Mouse (Mus musculus) erythroblast, adult 5-6 weeks (primary cell): ENCODE measurements around the gene Cpt1c. TPM values are rescaled to one million over a fixed set of nuclear protein-coding genes. Genes with fewer than 3 reads are reported as not detected.

ENCODE experiments used
- ATAC-seq: replicated peaks from 2 replicates; pipeline ENCODE4 v1.8.0; 2016; ENCODE audit warnings: moderate number of reproducible peaks, mild to moderate bottlenecking, moderate TSS enrichment, inconsistent platforms; ENCODE audit not compliant: poor library complexity, low FRiP score, severe bottlenecking
- total RNA-seq, 2 experiments: library from RNA; stranded (forward) in 1 of 2; stranded (reverse) in 1 of 2; fragments of 150-400 nt in 1 of 2; fragments of 200-764, 138-1000 nt in 1 of 2; gene quantifications; 2 replicates each; pipeline versions ENCODE4 v1.2.3 to v1.2.4; 2015 to 2017; ENCODE audit warnings: low replicate concordance in 2 of 2

Gene Cpt1c
- total RNA-seq, 2 experiments from 2014 or later = 0.19 to 0.51 TPM

GRCm38 (mm10) chr7:44929204-44930151 lies 45.2 kb downstream of the Cpt1c start, which contains the start of gene Ap2a1:
TSS of gene Ap2a1 (minus strand) at chr7:44929496.
- ATAC-seq = peak; percentile 88

- ATAC-seq = no peak
These were observed 46.1 kb downstream of the Cpt1c start for GRCm38 (mm10) chr7:44928570-44928969.

GRCm38 (mm10) chr7:44925468-44925867 lies 49.2 kb downstream of the Cpt1c start:
- ATAC-seq = no peak

- peak; percentile 54 for ATAC-seq
These were observed 52.1 kb downstream of the Cpt1c start for GRCm38 (mm10) chr7:44922530-44922929.

- ATAC-seq = no peak
These were observed 55.5 kb downstream of the Cpt1c start for GRCm38 (mm10) chr7:44919127-44919526.

GRCm38 (mm10) chr7:44918219-44918618 lies 56.4 kb downstream of the Cpt1c start:
- peak; percentile 85 for ATAC-seq

- ATAC-seq = no peak
These were observed 57.8 kb downstream of the Cpt1c start for GRCm38 (mm10) chr7:44916881-44917280.

- ATAC-seq = no peak
These were observed 58.5 kb downstream of the Cpt1c start for GRCm38 (mm10) chr7:44916191-44916590.

- ATAC-seq = no peak
These were observed 59.3 kb downstream of the Cpt1c start for GRCm38 (mm10) chr7:44915314-44915713.

GRCm38 (mm10) chr7:44914396-44914795 lies 60.3 kb downstream of the Cpt1c start:
- no peak for ATAC-seq

Other genes starting within 250 kb of the Cpt1c start
Only the 30 nearest of the 35 such genes appear.
- 10.4 and 14.4 TPM in 2 replicates for gene Nup62, start 158.8 kb downstream of the Cpt1c start, total RNA-seq (2015; ENCODE audit: low replicate concordance)
- gene Nup62, start 158.8 kb downstream of the Cpt1c start, total RNA-seq (2017; ENCODE audit: low replicate concordance) = 21.7 and 21.9 TPM in 2 replicates
- 0.84 TPM in 1 of 2 replicates, not detected in the other for gene Il4i1, start 158.5 kb downstream of the Cpt1c start, total RNA-seq (2015; ENCODE audit: low replicate concordance)
- 0.09 TPM in 1 of 2 replicates, not detected in the other for gene Il4i1, start 158.5 kb downstream of the Cpt1c start, total RNA-seq (2017; ENCODE audit: low replicate concordance)
- gene Atf5, start 158.2 kb downstream of the Cpt1c start, total RNA-seq (2015; ENCODE audit: low replicate concordance) = 1.3 and 1.9 TPM in 2 replicates
- 2.1 and 2.5 TPM in 2 replicates for gene Atf5, start 158.2 kb downstream of the Cpt1c start, total RNA-seq (2017; ENCODE audit: low replicate concordance)
- gene Akt1s1, start 125.9 kb downstream of the Cpt1c start, total RNA-seq (2015; ENCODE audit: low replicate concordance) = 6.5 and 7.1 TPM in 2 replicates
- gene Akt1s1, start 125.9 kb downstream of the Cpt1c start, total RNA-seq (2017; ENCODE audit: low replicate concordance) = 19.7 and 43.3 TPM in 2 replicates
- gene Tbc1d17, start 125.8 kb downstream of the Cpt1c start, total RNA-seq (2015; ENCODE audit: low replicate concordance) = 15.8 and 21.3 TPM in 2 replicates
- gene Tbc1d17, start 125.8 kb downstream of the Cpt1c start, total RNA-seq (2017; ENCODE audit: low replicate concordance) = 33.6 and 77.5 TPM in 2 replicates
- gene Pnkp, start 117.7 kb downstream of the Cpt1c start, total RNA-seq (2015; ENCODE audit: low replicate concordance) = 17.3 and 43.3 TPM in 2 replicates
- 26.8 and 32.5 TPM in 2 replicates for gene Pnkp, start 117.7 kb downstream of the Cpt1c start, total RNA-seq (2017; ENCODE audit: low replicate concordance)
- gene Ptov1, start 105.1 kb downstream of the Cpt1c start, total RNA-seq (2015; ENCODE audit: low replicate concordance) = 6.9 and 8.1 TPM in 2 replicates
- gene Ptov1, start 105.1 kb downstream of the Cpt1c start, total RNA-seq (2017; ENCODE audit: low replicate concordance) = 8.8 and 12.1 TPM in 2 replicates
- gene Med25, start 82.1 kb downstream of the Cpt1c start, total RNA-seq (2015; ENCODE audit: low replicate concordance) = 6.5 and 8.4 TPM in 2 replicates
- gene Med25, start 82.1 kb downstream of the Cpt1c start, total RNA-seq (2017; ENCODE audit: low replicate concordance) = 3.2 and 5.3 TPM in 2 replicates
- 1.3 TPM in 1 of 2 replicates, not detected in the other for gene Fuz, start 78.8 kb downstream of the Cpt1c start, total RNA-seq (2015; ENCODE audit: low replicate concordance)
- 2.2 and 4.3 TPM in 2 replicates for gene Fuz, start 78.8 kb downstream of the Cpt1c start, total RNA-seq (2017; ENCODE audit: low replicate concordance)
- 29.4 and 43.1 TPM in 2 replicates for gene Ap2a1, start 45.4 kb downstream of the Cpt1c start, total RNA-seq (2015; ENCODE audit: low replicate concordance)
- gene Ap2a1, start 45.4 kb downstream of the Cpt1c start, total RNA-seq (2017; ENCODE audit: low replicate concordance) = 27.5 and 36.0 TPM in 2 replicates
- gene Tsks, start 31.6 kb downstream of the Cpt1c start, total RNA-seq (2015; ENCODE audit: low replicate concordance) = not detected in 2 replicates
- not detected in 2 replicates for gene Tsks, start 31.6 kb downstream of the Cpt1c start, total RNA-seq (2017; ENCODE audit: low replicate concordance)
- gene Prmt1, start 11.7 kb upstream of the Cpt1c start, total RNA-seq (2015; ENCODE audit: low replicate concordance) = 21.7 and 73.4 TPM in 2 replicates
- 9.2 and 30.6 TPM in 2 replicates for gene Prmt1, start 11.7 kb upstream of the Cpt1c start, total RNA-seq (2017; ENCODE audit: low replicate concordance)
- gene Irf3, start 22.8 kb upstream of the Cpt1c start, total RNA-seq (2015; ENCODE audit: low replicate concordance) = 15.5 and 24.2 TPM in 2 replicates
- gene Irf3, start 22.8 kb upstream of the Cpt1c start, total RNA-seq (2017; ENCODE audit: low replicate concordance) = 17.0 and 34.1 TPM in 2 replicates
- 2.9 and 9.6 TPM in 2 replicates for gene Bcl2l12, start 23.9 kb upstream of the Cpt1c start, total RNA-seq (2015; ENCODE audit: low replicate concordance)
- gene Bcl2l12, start 23.9 kb upstream of the Cpt1c start, total RNA-seq (2017; ENCODE audit: low replicate concordance) = 1.3 and 2.5 TPM in 2 replicates
- 7.9 and 10.7 TPM in 2 replicates for gene Scaf1, start 41.5 kb upstream of the Cpt1c start, total RNA-seq (2015; ENCODE audit: low replicate concordance)
- gene Scaf1, start 41.5 kb upstream of the Cpt1c start, total RNA-seq (2017; ENCODE audit: low replicate concordance) = 9.8 and 10.0 TPM in 2 replicates
- gene Rras, start 43.1 kb upstream of the Cpt1c start, total RNA-seq (2015; ENCODE audit: low replicate concordance) = 7.5 and 10.8 TPM in 2 replicates
- 0.60 TPM in 1 of 2 replicates, not detected in the other for gene Rras, start 43.1 kb upstream of the Cpt1c start, total RNA-seq (2017; ENCODE audit: low replicate concordance)
- 3.3 and 6.1 TPM in 2 replicates for gene Prr12, start 78.0 kb upstream of the Cpt1c start, total RNA-seq (2015; ENCODE audit: low replicate concordance)
- gene Prr12, start 78.0 kb upstream of the Cpt1c start, total RNA-seq (2017; ENCODE audit: low replicate concordance) = 0.60 and 0.70 TPM in 2 replicates
- gene Nosip, start 87.6 kb upstream of the Cpt1c start, total RNA-seq (2015; ENCODE audit: low replicate concordance) = 10.4 and 20.7 TPM in 2 replicates
- 15.5 and 22.2 TPM in 2 replicates for gene Nosip, start 87.6 kb upstream of the Cpt1c start, total RNA-seq (2017; ENCODE audit: low replicate concordance)
- 1.3 and 5.2 TPM in 2 replicates for gene Prrg2, start 87.8 kb upstream of the Cpt1c start, total RNA-seq (2015; ENCODE audit: low replicate concordance)
- 0.34 and 7.0 TPM in 2 replicates for gene Prrg2, start 87.8 kb upstream of the Cpt1c start, total RNA-seq (2017; ENCODE audit: low replicate concordance)
- gene Rcn3, start 117.4 kb upstream of the Cpt1c start, total RNA-seq (2015; ENCODE audit: low replicate concordance) = 1.3 and 2.5 TPM in 2 replicates
- gene Rcn3, start 117.4 kb upstream of the Cpt1c start, total RNA-seq (2017; ENCODE audit: low replicate concordance) = 6.7 and 7.5 TPM in 2 replicates
- 2.5 and 7.3 TPM in 2 replicates for gene Fcgrt, start 129.0 kb upstream of the Cpt1c start, total RNA-seq (2015; ENCODE audit: low replicate concordance)
- 10.3 and 11.4 TPM in 2 replicates for gene Fcgrt, start 129.0 kb upstream of the Cpt1c start, total RNA-seq (2017; ENCODE audit: low replicate concordance)
- 604 and 677 TPM in 2 replicates for gene Rps11, start 149.6 kb upstream of the Cpt1c start, total RNA-seq (2015; ENCODE audit: low replicate concordance)
- 233 and 238 TPM in 2 replicates for gene Rps11, start 149.6 kb upstream of the Cpt1c start, total RNA-seq (2017; ENCODE audit: low replicate concordance)
- gene Rpl13a, start 153.9 kb upstream of the Cpt1c start, total RNA-seq (2015; ENCODE audit: low replicate concordance) = 517 and 725 TPM in 2 replicates
- 475 and 688 TPM in 2 replicates for gene Rpl13a, start 153.9 kb upstream of the Cpt1c start, total RNA-seq (2017; ENCODE audit: low replicate concordance)
- not detected in 2 replicates for gene Gm45713, start 161.4 kb upstream of the Cpt1c start, total RNA-seq (2015; ENCODE audit: low replicate concordance)
- not detected in 2 replicates for gene Gm45713, start 161.4 kb upstream of the Cpt1c start, total RNA-seq (2017; ENCODE audit: low replicate concordance)
- gene Flt3l, start 161.6 kb upstream of the Cpt1c start, total RNA-seq (2015; ENCODE audit: low replicate concordance) = 1.3 and 3.8 TPM in 2 replicates
- 2.6 and 3.6 TPM in 2 replicates for gene Flt3l, start 161.6 kb upstream of the Cpt1c start, total RNA-seq (2017; ENCODE audit: low replicate concordance)
- 33.4 and 59.6 TPM in 2 replicates for gene Pih1d1, start 179.5 kb upstream of the Cpt1c start, total RNA-seq (2015; ENCODE audit: low replicate concordance)
- gene Pih1d1, start 179.5 kb upstream of the Cpt1c start, total RNA-seq (2017; ENCODE audit: low replicate concordance) = 2.7 and 15.8 TPM in 2 replicates
- 10.2 and 12.7 TPM in 2 replicates for gene Aldh16a1, start 179.7 kb upstream of the Cpt1c start, total RNA-seq (2015; ENCODE audit: low replicate concordance)
- 6.3 and 10.3 TPM in 2 replicates for gene Aldh16a1, start 179.7 kb upstream of the Cpt1c start, total RNA-seq (2017; ENCODE audit: low replicate concordance)
- gene Slc17a7, start 189.1 kb upstream of the Cpt1c start, total RNA-seq (2015; ENCODE audit: low replicate concordance) = not detected in 2 replicates
- 0.28 TPM in 1 of 2 replicates, not detected in the other for gene Slc17a7, start 189.1 kb upstream of the Cpt1c start, total RNA-seq (2017; ENCODE audit: low replicate concordance)
- gene Gfy, start 204.7 kb upstream of the Cpt1c start, total RNA-seq (2015; ENCODE audit: low replicate concordance) = not detected in 2 replicates
- not detected in 2 replicates for gene Gfy, start 204.7 kb upstream of the Cpt1c start, total RNA-seq (2017; ENCODE audit: low replicate concordance)
- not detected in 2 replicates for gene Pth2, start 206.1 kb upstream of the Cpt1c start, total RNA-seq (2015; ENCODE audit: low replicate concordance)
- not detected in 2 replicates for gene Pth2, start 206.1 kb upstream of the Cpt1c start, total RNA-seq (2017; ENCODE audit: low replicate concordance)